In the genomic region with DNA sequence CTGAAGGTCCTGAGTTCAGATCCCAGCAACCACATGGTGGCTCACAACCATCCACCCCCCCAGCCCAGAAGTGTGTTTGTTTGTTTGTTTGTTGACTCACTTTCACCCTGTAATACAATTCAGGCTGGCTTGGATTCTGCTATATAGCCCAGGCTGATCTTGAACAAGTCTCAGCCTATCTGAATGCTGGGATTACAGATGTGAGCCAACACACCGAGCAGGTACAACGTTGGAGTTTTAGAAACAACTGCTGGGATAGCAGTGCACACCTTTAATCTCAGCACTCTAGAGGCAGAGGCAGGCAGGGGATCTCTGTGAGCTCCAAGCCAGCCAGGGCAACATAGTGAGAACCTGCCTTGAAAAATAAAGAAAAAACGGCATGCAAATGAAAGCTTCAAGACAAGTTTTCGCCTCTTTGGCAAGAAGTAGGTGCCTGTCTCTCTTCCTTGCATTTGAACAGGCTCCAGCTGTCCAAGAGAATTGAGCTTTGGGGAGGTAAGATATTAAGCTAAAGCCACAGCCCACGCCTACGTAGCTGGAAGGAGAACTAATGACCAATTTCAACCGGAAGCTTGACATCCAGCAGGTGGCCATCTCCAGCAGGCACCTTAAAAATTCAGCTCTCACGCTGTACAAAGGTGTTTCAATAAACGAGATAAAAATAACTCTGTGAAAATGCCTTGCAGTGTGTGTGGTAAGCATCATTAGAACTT, we compare ENCODE assay signal across 8 mouse cellular contexts. TPM values are rescaled to one million over a fixed set of nuclear protein-coding genes. Genes with fewer than 3 reads are reported as not detected.
A peak's percentile ranks its signal among the peaks of the same experiment; 100 is the strongest.
DNase-seq lines count a peak whose midpoint lies in the region; ATAC-seq lines count a peak whose summit lies in the region.

No protein-coding gene starts in this region.

- WGBS in heart, embryonic 11.5 days (ENCODE audit: insufficient replicate concordance), result 12% methylated on average over 9 of the region's 9 CpGs
- 13% methylated on average over 9 of the region's 9 CpGs for WGBS in embryonic facial prominence, embryonic 12.5 days
- WGBS in intestine, embryonic 16.5 days, result 12% methylated on average over 9 of the region's 9 CpGs
- 13% methylated on average over 9 of the region's 9 CpGs for WGBS in macrophage (ENCODE audit: missing documents)

- H3K9ac ChIP-seq in heart, embryonic 11.5 days (ENCODE audit: low read depth, low read length), result no peak overlapping the region
- no peak overlapping the region for H3K9ac ChIP-seq in embryonic facial prominence, embryonic 12.5 days
- H3K9ac ChIP-seq in intestine, embryonic 16.5 days (ENCODE audit: low read depth, low read length), result no peak overlapping the region

- H3K4me3 ChIP-seq in heart, embryonic 11.5 days (ENCODE audit: low read depth, low read length), result peak overlapping the region; percentile 67
- H3K4me3 ChIP-seq in embryonic facial prominence, embryonic 12.5 days, result peak overlapping the region; percentile 65; the same call in 1 of the 2 replicates
- H3K4me3 ChIP-seq in intestine, embryonic 16.5 days (ENCODE audit: low read length), result peak overlapping the region; percentile 64
- H3K4me3 ChIP-seq in macrophage (ENCODE audit: inconsistent target), result peak overlapping the region; percentile 29; the same call in 1 of the 2 replicates

- no peak for DNase-seq in heart, postnatal 36 days
- no peak for DNase-seq in right cerebral cortex, postnatal 10 days (ENCODE audit: low spot score in 2 of 2)
- no peak for DNase-seq in layer of hippocampus, adult 8-10 months (ENCODE audit: low spot score in 2 of 2)
- no peak for DNase-seq in adrenal gland, postnatal 36 days

- ATAC-seq in heart, embryonic 11.5 days (replicated peaks; ENCODE audit: insufficient number of reproducible peaks, low FRiP score, low TSS enrichment), result no peak
- ATAC-seq in embryonic facial prominence, embryonic 12.5 days (ENCODE audit: insufficient number of reproducible peaks, insufficient read depth, low FRiP score, low TSS enrichment), result no peak
- ATAC-seq in intestine, embryonic 16.5 days, result no peak

- peaks cover 9% of the 10 kb centered on the region for H3K4me1 ChIP-seq in heart, embryonic 11.5 days (ENCODE audit: control insufficient read depth, insufficient read depth, low read length)
- peaks cover 29% of the 10 kb centered on the region for H3K4me1 ChIP-seq in embryonic facial prominence, embryonic 12.5 days
- H3K4me1 ChIP-seq in intestine, embryonic 16.5 days (ENCODE audit: control insufficient read depth, insufficient read depth, low read length), result peaks cover 10% of the 10 kb centered on the region

- H3K27ac ChIP-seq in heart, embryonic 11.5 days (ENCODE audit: low read depth, low read length), result no peak overlapping the region
- no peak overlapping the region for H3K27ac ChIP-seq in embryonic facial prominence, embryonic 12.5 days
- no peak overlapping the region for H3K27ac ChIP-seq in intestine, embryonic 16.5 days (ENCODE audit: low read length)
- no peak overlapping the region for H3K27ac ChIP-seq in macrophage

- intact Hi-C loops in heart, postnatal 36 days (cut with DNase I), result loop anchor here (2.0 to 5.0 kb wide), 2 partner anchors 49 to 232 kb away; no protein-coding TSS in a partner anchor

- H3K9me3 ChIP-seq in heart, embryonic 11.5 days (replicated peaks; ENCODE audit: control insufficient read depth, low read length), result no peaks in the 10 kb centered on the region
- no peaks in the 10 kb centered on the region for H3K9me3 ChIP-seq in embryonic facial prominence, embryonic 12.5 days
- H3K9me3 ChIP-seq in intestine, embryonic 16.5 days (ENCODE audit: control insufficient read depth, low read length), result no peaks in the 10 kb centered on the region

- H3K36me3 ChIP-seq in heart, embryonic 11.5 days (ENCODE audit: control insufficient read depth, insufficient read depth, low read length), result no peaks in the 10 kb centered on the region
- H3K36me3 ChIP-seq in embryonic facial prominence, embryonic 12.5 days, result no peaks in the 10 kb centered on the region
- no peaks in the 10 kb centered on the region for H3K36me3 ChIP-seq in intestine, embryonic 16.5 days (ENCODE audit: control insufficient read depth, insufficient read depth, low read length)
- no peaks in the 10 kb centered on the region for H3K36me3 ChIP-seq in macrophage (ENCODE audit: inconsistent target)

- H3K4me2 ChIP-seq in heart, embryonic 11.5 days, result peak overlapping the region; percentile 96
- peak overlapping the region; percentile 99 for H3K4me2 ChIP-seq in embryonic facial prominence, embryonic 12.5 days (replicated peaks)
- peak overlapping the region; percentile 98 for H3K4me2 ChIP-seq in intestine, embryonic 16.5 days (ENCODE audit: low read depth, low read length)

- H3K79me2 ChIP-seq in macrophage (ENCODE audit: inconsistent target), result no peaks in the 10 kb centered on the region

- peaks cover 43% of the 10 kb centered on the region for H3K27me3 ChIP-seq in heart, embryonic 11.5 days (ENCODE audit: control insufficient read depth, insufficient read depth, low read length)
- peaks cover 51% of the 10 kb centered on the region for H3K27me3 ChIP-seq in embryonic facial prominence, embryonic 12.5 days
- H3K27me3 ChIP-seq in intestine, embryonic 16.5 days (replicated peaks; ENCODE audit: control insufficient read depth, insufficient read depth, low read length), result peaks cover 35% of the 10 kb centered on the region

RNA-seq across cellular contexts. Expression of gene Mapt, which starts 1.0 kb away (rescaled TPM):
- 0.43 and 0.63 TPM in 2 replicates for polyA plus RNA-seq in heart, embryonic 11.5 days (2014; fragmentation: Nextera tagmentation; extraction: Ambion mirVana)
- total RNA-seq in heart, postnatal 36 days (2021), result 10 to 100 TPM; 79.5 to 92.6 TPM
- 24.1 and 33.2 TPM in 2 replicates for polyA plus RNA-seq in embryonic facial prominence, embryonic 12.5 days (2016; fragmentation: Nextera tagmentation; extraction: Ambion mirVana)
- 13.6 and 15.8 TPM in 2 replicates for polyA plus RNA-seq in intestine, embryonic 16.5 days (2015; fragmentation: Nextera tagmentation; extraction: Ambion mirVana)
- not detected for total RNA-seq in macrophage (2018; cell fraction: chromatin; rRNA removed)
- under 1 TPM in 1 of 26 experiments, not detected in 25; 0.04 TPM for total RNA-seq in macrophage (2018; cell fraction: cytosol; rRNA removed)
- not detected for total RNA-seq in macrophage (2018; cell fraction: nucleus; rRNA removed)
- polyA plus RNA-seq in macrophage (2018), result not detected in 3 replicates
- total RNA-seq in layer of hippocampus, adult 8-10 months (2022), result 100 to 1,000 TPM; 300 to 367 (median 345) TPM
- total RNA-seq in adrenal gland, postnatal 36 days (2021), result 100 to 1,000 TPM; 104 to 156 TPM

RNA-seq across cellular contexts. Expression of gene Sppl2c, which starts 44.1 kb away (rescaled TPM):
- polyA plus RNA-seq in heart, embryonic 11.5 days (2014; fragmentation: Nextera tagmentation; extraction: Ambion mirVana), result not detected in 2 replicates
- not detected for total RNA-seq in heart, postnatal 36 days (2021)
- polyA plus RNA-seq in embryonic facial prominence, embryonic 12.5 days (2016; fragmentation: Nextera tagmentation; extraction: Ambion mirVana), result not detected in 2 replicates
- polyA plus RNA-seq in intestine, embryonic 16.5 days (2015; fragmentation: Nextera tagmentation; extraction: Ambion mirVana), result not detected in 2 replicates
- not detected for total RNA-seq in macrophage (2018; cell fraction: chromatin; rRNA removed)
- not detected for total RNA-seq in macrophage (2018; cell fraction: cytosol; rRNA removed)
- not detected for total RNA-seq in macrophage (2018; cell fraction: nucleus; rRNA removed)
- polyA plus RNA-seq in macrophage (2018), result not detected in 3 replicates
- not detected for total RNA-seq in layer of hippocampus, adult 8-10 months (2022)
- not detected for total RNA-seq in adrenal gland, postnatal 36 days (2021)
